Comparison of ENCODE assay signal across 23 mouse cellular contexts in genomic region chr8:119449627-119450026, GRCm38 (mm10). TPM values are rescaled to one million over a fixed set of nuclear protein-coding genes. Genes with fewer than 3 reads are reported as not detected.
DNase-seq lines count a peak whose midpoint lies in the region; ATAC-seq and TF ChIP-seq lines count a peak whose summit lies in the region.
"Had no signal": no experiment of that assay in that cellular context is flagged by ENCODE, and none has a peak within 500 bp of the region (broad histone marks: within the 10 kb centered on the region; RNA-seq: fewer than 3 reads in every experiment).

No protein-coding gene starts in this region.

- 0 out of 2 replicates have a peak overlapping the region, but pooled peaks have one; percentile 93 for H3K4me2 ChIP-seq in hindbrain, embryonic 15.5 days
- H3K4me2 ChIP-seq in hindbrain, postnatal 0 days (ENCODE audit: low read depth, low read length): no peak overlapping the region
- peak overlapping the region; percentile 83; the same call in 1 of the 2 replicates for H3K4me2 ChIP-seq in midbrain, embryonic 13.5 days (replicated peaks)
- H3K4me2 ChIP-seq: limb, embryonic 13.5 days had no signal

- no peak for DNase-seq in hindbrain, postnatal 0 days (ENCODE audit: low spot score)
- no peak for DNase-seq in midbrain, embryonic 10.5 days (ENCODE audit: low spot score)
- DNase-seq in left cerebral cortex, adult 8-10 months (ENCODE audit: low spot score in 2 of 2): peak; percentile 47 to 79
- peak; percentile 70 for DNase-seq in right cerebral cortex, postnatal 25 days
- DNase-seq in lung, postnatal 14 days: no peak
- no peak for DNase-seq in cerebellum, postnatal 4 days (ENCODE audit: low spot score in 2 of 2)
- DNase-seq: adrenal gland, postnatal 10 days; B cell, adult 2 months; cerebellum, adult 11-12 months; forebrain, postnatal 0 days; gastrocnemius, postnatal 14 days; heart, adult 2 months; kidney, adult 18-20 months; kidney, postnatal 14 days; retina, postnatal 1 day had no signal

- no peak overlapping the region for H3K4me3 ChIP-seq in hindbrain, embryonic 15.5 days
- H3K4me3 ChIP-seq in hindbrain, postnatal 0 days (ENCODE audit: low read length): no peak overlapping the region
- no peak overlapping the region for H3K4me3 ChIP-seq in midbrain, embryonic 13.5 days (replicated peaks)
- no peak overlapping the region for H3K4me3 ChIP-seq in midbrain, embryonic 10.5 days
- H3K4me3 ChIP-seq: heart, adult 2 months; limb, embryonic 13.5 days had no signal

- no peak for TF ChIP-seq CTCF in hindbrain, postnatal 0 days (IDR thresholded peaks at IDR 0.05; ENCODE audit: low read depth)

- H3K9ac ChIP-seq in hindbrain, embryonic 15.5 days: no peak overlapping the region
- H3K9ac ChIP-seq in hindbrain, postnatal 0 days (replicated peaks; ENCODE audit: low read length): no peak overlapping the region
- peak overlapping the region; percentile 14 for H3K9ac ChIP-seq in midbrain, embryonic 13.5 days (replicated peaks)
- H3K9ac ChIP-seq: forebrain, postnatal 0 days; limb, embryonic 13.5 days; liver, embryonic 14.5 days had no signal

- no peak overlapping the region for H3K27ac ChIP-seq in hindbrain, embryonic 15.5 days (replicated peaks)
- no peak overlapping the region for H3K27ac ChIP-seq in hindbrain, postnatal 0 days
- no peak overlapping the region for H3K27ac ChIP-seq in midbrain, embryonic 13.5 days
- no peak overlapping the region for H3K27ac ChIP-seq in midbrain, embryonic 10.5 days (replicated peaks)
- H3K27ac ChIP-seq: heart, adult 2 months; limb, embryonic 13.5 days; liver, embryonic 14.5 days had no signal

- ATAC-seq in hindbrain, embryonic 15.5 days (ENCODE audit: low FRiP score, low read depth): no peak
- no peak for ATAC-seq in hindbrain, postnatal 0 days
- ATAC-seq in midbrain, embryonic 13.5 days: no peak
- ATAC-seq: forebrain, postnatal 0 days; lung, postnatal 0 days had no signal

- no peaks in the 10 kb centered on the region for H3K9me3 ChIP-seq in hindbrain, embryonic 15.5 days
- no peaks in the 10 kb centered on the region for H3K9me3 ChIP-seq in hindbrain, postnatal 0 days (ENCODE audit: low read length)
- no peaks in the 10 kb centered on the region for H3K9me3 ChIP-seq in midbrain, embryonic 13.5 days
- no peaks in the 10 kb centered on the region for H3K9me3 ChIP-seq in midbrain, embryonic 10.5 days (replicated peaks)
- H3K9me3 ChIP-seq: limb, embryonic 13.5 days had no signal

- H3K4me1 ChIP-seq in hindbrain, embryonic 15.5 days (replicated peaks): peaks cover 24% of the 10 kb centered on the region; the same call in 1 of the 2 replicates
- no peaks in the 10 kb centered on the region for H3K4me1 ChIP-seq in hindbrain, postnatal 0 days (ENCODE audit: insufficient read depth, low read length)
- peaks cover 21% of the 10 kb centered on the region for H3K4me1 ChIP-seq in midbrain, embryonic 13.5 days (replicated peaks)
- peaks cover 31% of the 10 kb centered on the region for H3K4me1 ChIP-seq in midbrain, embryonic 10.5 days

- no peaks in the 10 kb centered on the region for H3K36me3 ChIP-seq in hindbrain, embryonic 15.5 days
- no peaks in the 10 kb centered on the region for H3K36me3 ChIP-seq in hindbrain, postnatal 0 days (ENCODE audit: insufficient read depth, low read length)
- H3K36me3 ChIP-seq in midbrain, embryonic 13.5 days: 0 out of 2 replicates have a peak, but pooled peaks cover 3% of the 10 kb centered on the region
- H3K36me3 ChIP-seq in midbrain, embryonic 10.5 days: peaks cover 7% of the 10 kb centered on the region
- H3K36me3 ChIP-seq: limb, embryonic 13.5 days had no signal

- 68% methylated on average over 12 of the region's 12 CpGs for WGBS in hindbrain, embryonic 15.5 days
- WGBS in hindbrain, postnatal 0 days: 75% methylated on average over 12 of the region's 12 CpGs
- WGBS in midbrain, embryonic 13.5 days: 79% methylated on average over 12 of the region's 12 CpGs
- WGBS in midbrain, embryonic 10.5 days: 82% methylated on average over 12 of the region's 12 CpGs

- H3K27me3 ChIP-seq in hindbrain, embryonic 15.5 days: no peaks in the 10 kb centered on the region; the same call in 1 of the 2 replicates
- no peaks in the 10 kb centered on the region for H3K27me3 ChIP-seq in hindbrain, postnatal 0 days (ENCODE audit: insufficient read depth, low read length)
- peaks cover 32% of the 10 kb centered on the region for H3K27me3 ChIP-seq in midbrain, embryonic 13.5 days
- H3K27me3 ChIP-seq in midbrain, embryonic 10.5 days (ENCODE audit: low read depth, poor library complexity, severe bottlenecking): peaks cover 55% of the 10 kb centered on the region

RNA-seq across cellular contexts. Expression of gene Necab2, which starts 3.1 kb away (rescaled TPM):
- polyA plus RNA-seq in hindbrain, embryonic 15.5 days (2015; fragmentation: Nextera tagmentation; extraction: Ambion mirVana): 45.8 and 48.3 TPM in 2 replicates
- total RNA-seq in hindbrain, postnatal 0 days (2014; rRNA removed): 70.9 and 73.3 TPM in 2 replicates
- polyA plus RNA-seq in hindbrain, postnatal 0 days (2015; fragmentation: Nextera tagmentation; extraction: Ambion mirVana): 53.9 and 61.5 TPM in 2 replicates
- polyA plus RNA-seq in midbrain, embryonic 13.5 days (2015; fragmentation: Nextera tagmentation; extraction: Ambion mirVana): 34.9 and 37.6 TPM in 2 replicates
- polyA plus RNA-seq in midbrain, embryonic 10.5 days (2016; fragmentation: Nextera tagmentation; extraction: Ambion mirVana): 16.3 and 17.0 TPM in 2 replicates
- total RNA-seq in left cerebral cortex, adult 8-10 months (2022): 10 to 100 TPM; 91.8 to 100.0 (median 96.7) TPM
- total RNA-seq: heart, adult 2 months; neutrophil, adult 5-6 weeks had no signal
- polyA plus RNA-seq: heart, adult 2 months; heart, postnatal 0 days had no signal

RNA-seq across cellular contexts. Expression of gene Osgin1, which starts 15.7 kb away (rescaled TPM):
- polyA plus RNA-seq in hindbrain, embryonic 15.5 days (2015; fragmentation: Nextera tagmentation; extraction: Ambion mirVana): 0.38 TPM in 2 replicates
- total RNA-seq in hindbrain, postnatal 0 days (2014; rRNA removed): not detected in 2 replicates
- polyA plus RNA-seq in hindbrain, postnatal 0 days (2015; fragmentation: Nextera tagmentation; extraction: Ambion mirVana): 0.29 and 0.45 TPM in 2 replicates
- 0.10 and 0.28 TPM in 2 replicates for polyA plus RNA-seq in midbrain, embryonic 13.5 days (2015; fragmentation: Nextera tagmentation; extraction: Ambion mirVana)
- 0.21 and 0.23 TPM in 2 replicates for polyA plus RNA-seq in midbrain, embryonic 10.5 days (2016; fragmentation: Nextera tagmentation; extraction: Ambion mirVana)
- 1 to 10 TPM in 1 of 4 experiments, under 1 TPM in 3; 0.39 to 1.5 (median 0.74) TPM for total RNA-seq in left cerebral cortex, adult 8-10 months (2022)
- total RNA-seq: forebrain, postnatal 0 days had no signal

RNA-seq across cellular contexts. Expression of gene Slc38a8, which starts 51.9 kb away (rescaled TPM):
- polyA plus RNA-seq in hindbrain, embryonic 15.5 days (2015; fragmentation: Nextera tagmentation; extraction: Ambion mirVana): 0.13 and 0.22 TPM in 2 replicates
- total RNA-seq in hindbrain, postnatal 0 days (2014; rRNA removed): not detected in 2 replicates
- polyA plus RNA-seq in hindbrain, postnatal 0 days (2015; fragmentation: Nextera tagmentation; extraction: Ambion mirVana): 0.10 TPM in 1 of 2 replicates, not detected in the other
- polyA plus RNA-seq in midbrain, embryonic 13.5 days (2015; fragmentation: Nextera tagmentation; extraction: Ambion mirVana): not detected in 2 replicates
- 0.15 and 1.1 TPM in 2 replicates for polyA plus RNA-seq in midbrain, embryonic 10.5 days (2016; fragmentation: Nextera tagmentation; extraction: Ambion mirVana)
- under 1 TPM; 0.46 to 0.99 (median 0.71) TPM for total RNA-seq in left cerebral cortex, adult 8-10 months (2022)
- total RNA-seq: adrenal gland, postnatal 10 days; forebrain, postnatal 0 days; gastrocnemius, postnatal 14 days; heart, adult 2 months; neutrophil, adult 5-6 weeks had no signal
- polyA plus RNA-seq: heart, adult 2 months; heart, postnatal 0 days; lung, postnatal 0 days; stomach, embryonic 16.5 days had no signal

RNA-seq across cellular contexts. Expression of gene Mlycd, which starts 54.9 kb away (rescaled TPM):
- polyA plus RNA-seq in hindbrain, embryonic 15.5 days (2015; fragmentation: Nextera tagmentation; extraction: Ambion mirVana): 16.8 and 18.5 TPM in 2 replicates
- 36.6 and 37.2 TPM in 2 replicates for total RNA-seq in hindbrain, postnatal 0 days (2014; rRNA removed)
- polyA plus RNA-seq in hindbrain, postnatal 0 days (2015; fragmentation: Nextera tagmentation; extraction: Ambion mirVana): 20.0 TPM in 2 replicates
- 11.8 and 13.8 TPM in 2 replicates for polyA plus RNA-seq in midbrain, embryonic 13.5 days (2015; fragmentation: Nextera tagmentation; extraction: Ambion mirVana)
- 10.9 and 11.4 TPM in 2 replicates for polyA plus RNA-seq in midbrain, embryonic 10.5 days (2016; fragmentation: Nextera tagmentation; extraction: Ambion mirVana)
- 10 to 100 TPM; 29.0 to 31.0 (median 30.1) TPM for total RNA-seq in left cerebral cortex, adult 8-10 months (2022)

Comparison
In these comparisons a context has a peak if more than half of its experiments do, and no peak if none do; other contexts are left out.
1. DNase-seq: peak in left cerebral cortex, adult 8-10 months (2 of 2) and right cerebral cortex, postnatal 25 days (single experiment); none in hindbrain, postnatal 0 days (single experiment), midbrain, embryonic 10.5 days (single experiment), lung, postnatal 14 days (single experiment) and cerebellum, postnatal 4 days (0 of 2).